Mouse (Mus musculus) lung, embryonic 16.5 days (tissue): ENCODE measurements around the gene Ccdc42. TPM values are rescaled to one million over a fixed set of nuclear protein-coding genes. Genes with fewer than 3 reads are reported as not detected.
A peak's percentile ranks its signal among the peaks of the same experiment; 100 is the strongest.

Source experiments
- ATAC-seq: fragments of 200-750 bp; cut with Nextera tagmentation; 2 replicates; pipeline ENCODE4 v1.8.0; 2017; ENCODE audit warnings: low read depth, mild to moderate bottlenecking, moderate library complexity
- H3K27ac ChIP-seq: fragments of 300-500 bp; sonication (generic); 2 replicates; pipeline ENCODE4 v1.5.1; 2014; ENCODE audit warnings: mild to moderate bottlenecking, control low read depth, low read length
- H3K27me3 ChIP-seq: fragments of 300-500 bp; sonication (generic); 2 replicates; pipeline ENCODE4 v1.6.1; 2014; ENCODE audit warnings: low read depth, low read length, mixed read lengths; ENCODE audit not compliant: control insufficient read depth, insufficient read depth
- H3K36me3 ChIP-seq: fragments of 300-500 bp; sonication (generic); 2 replicates; pipeline ENCODE4 v1.6.1; 2014; ENCODE audit warnings: low read length; ENCODE audit not compliant: control insufficient read depth, insufficient read depth
- H3K4me1 ChIP-seq: fragments of 300-500 bp; sonication (generic); replicated peaks from 2 replicates; pipeline ENCODE4 v1.6.1; 2014; ENCODE audit warnings: low read length, mixed read lengths; ENCODE audit not compliant: control insufficient read depth, insufficient read depth
- H3K4me2 ChIP-seq: fragments of 300-500 bp; sonication (generic); 2 replicates; pipeline ENCODE4 v1.6.1; 2014; ENCODE audit warnings: low read depth, low read length, control low read depth
- H3K4me3 ChIP-seq: fragments of 300-500 bp; sonication (generic); 2 replicates; pipeline ENCODE4 v1.5.1; 2014; ENCODE audit warnings: mild to moderate bottlenecking, low read length, control low read depth
- H3K9ac ChIP-seq: fragments of 300-500 bp; sonication (generic); 2 replicates; pipeline ENCODE4 v1.6.1; 2014; ENCODE audit warnings: low read length, control low read depth
- H3K9me3 ChIP-seq: fragments of 300-500 bp; sonication (generic); 2 replicates; pipeline ENCODE4 v1.6.1; 2016; ENCODE audit warnings: low read length; ENCODE audit not compliant: control insufficient read depth
- WGBS: fragments of 180-500 bp; shearing (Covaris S2); extraction: QIAGEN DNeasy Blood & Tissue Kit; methylation state at CpG from one replicate; pipeline ENCODE4 v1.1.7; 2014; 5-methylcytosine and 5-hydroxymethylcytosine counted together
- polyA plus RNA-seq: library from polyadenylated mRNA; unstranded; fragments of >200 nt; fragmentation: Nextera tagmentation; extraction: Ambion mirVana; gene quantifications from 2 replicates; pipeline ENCODE4 v1.2.1, GENCODE M21; 2015

The Ccdc42 gene
- polyA plus RNA-seq, 1 experiment from 2014 or later, result 1.1 TPM

DNA sequence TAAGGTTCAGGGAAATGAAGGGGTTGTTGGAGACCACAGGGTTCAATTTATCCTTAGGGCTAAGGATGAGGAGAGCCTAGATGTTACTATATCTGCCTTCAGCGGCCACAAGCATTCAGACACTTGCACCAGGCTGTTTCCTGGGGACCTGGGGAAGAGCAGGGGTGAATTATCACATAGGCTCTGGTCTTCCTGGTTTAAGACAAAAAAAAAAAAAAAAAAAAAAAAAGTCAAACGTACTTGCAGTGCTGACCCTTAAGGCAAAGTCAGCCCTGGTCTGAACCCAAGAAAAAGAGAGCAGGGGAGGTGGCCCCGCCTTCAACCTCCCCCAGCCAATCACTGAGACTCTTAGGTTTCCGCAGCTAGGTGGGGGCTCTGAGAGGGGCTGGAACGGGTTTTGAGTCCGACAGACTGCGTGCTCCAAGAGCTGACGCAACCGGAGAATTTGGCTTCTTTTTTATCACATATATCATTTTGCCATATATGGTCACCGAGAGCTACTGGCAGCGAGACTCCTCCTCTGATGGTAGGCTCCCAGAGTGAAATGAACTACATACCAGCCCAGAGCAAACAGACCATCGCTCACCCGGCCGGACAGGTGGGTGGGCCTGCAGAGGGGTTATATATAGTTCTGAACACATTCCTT lies 36.5 kb downstream of the Ccdc42 start:
- peak overlapping the region; percentile 39 for H3K4me3 ChIP-seq
- H3K9me3 ChIP-seq, result no peaks in the 10 kb centered on the region
- H3K36me3 ChIP-seq, result no peaks in the 10 kb centered on the region
- peak overlapping the region; percentile 94 for H3K27ac ChIP-seq
- peak overlapping the region; percentile 26; the same call in 1 of the 2 replicates for H3K9ac ChIP-seq
- H3K4me1 ChIP-seq, result peaks cover 23% of the 10 kb centered on the region
- H3K4me2 ChIP-seq, result peak overlapping the region; percentile 51
- ATAC-seq, result peak; percentile 98
- WGBS, result 2% methylated on average over 14 of the region's 14 CpGs
- H3K27me3 ChIP-seq, result no peaks in the 10 kb centered on the region

DNA sequence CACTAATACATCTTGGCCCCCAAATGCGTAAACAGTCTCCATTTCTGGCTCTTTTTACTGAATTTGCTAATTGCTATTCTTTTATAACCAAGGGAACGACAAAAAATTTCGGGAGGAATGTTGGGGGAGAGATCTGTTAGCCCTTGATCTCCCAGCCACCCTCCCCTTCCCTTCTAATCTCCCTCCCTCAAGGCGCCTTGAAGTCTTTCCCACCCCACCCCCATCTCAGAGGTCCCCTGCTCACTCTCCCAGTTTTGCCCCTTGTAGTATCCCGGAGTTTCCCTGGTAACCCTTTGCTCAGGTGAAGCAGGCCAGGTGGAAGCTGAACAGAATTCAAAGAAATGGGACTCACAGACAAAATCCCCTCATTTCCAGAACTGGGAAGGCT lies 37.0 kb downstream of the Ccdc42 start:
- Histone ChIP-seq H3K4me2 (peak overlapping the region; percentile 51), H3K4me3 (peak overlapping the region; percentile 39), H3K9ac (peak overlapping the region; percentile 25), H3K4me1 (peaks cover 23% of the 10 kb centered on the region), H3K27me3 (no peaks in the 10 kb centered on the region), H3K9me3 (no peaks in the 10 kb centered on the region), H3K27ac (peak overlapping the region; percentile 94), H3K36me3 (no peaks in the 10 kb centered on the region)
- 3% methylated on average over 5 of the region's 5 CpGs for WGBS
- peak; percentile 75 for ATAC-seq

DNA sequence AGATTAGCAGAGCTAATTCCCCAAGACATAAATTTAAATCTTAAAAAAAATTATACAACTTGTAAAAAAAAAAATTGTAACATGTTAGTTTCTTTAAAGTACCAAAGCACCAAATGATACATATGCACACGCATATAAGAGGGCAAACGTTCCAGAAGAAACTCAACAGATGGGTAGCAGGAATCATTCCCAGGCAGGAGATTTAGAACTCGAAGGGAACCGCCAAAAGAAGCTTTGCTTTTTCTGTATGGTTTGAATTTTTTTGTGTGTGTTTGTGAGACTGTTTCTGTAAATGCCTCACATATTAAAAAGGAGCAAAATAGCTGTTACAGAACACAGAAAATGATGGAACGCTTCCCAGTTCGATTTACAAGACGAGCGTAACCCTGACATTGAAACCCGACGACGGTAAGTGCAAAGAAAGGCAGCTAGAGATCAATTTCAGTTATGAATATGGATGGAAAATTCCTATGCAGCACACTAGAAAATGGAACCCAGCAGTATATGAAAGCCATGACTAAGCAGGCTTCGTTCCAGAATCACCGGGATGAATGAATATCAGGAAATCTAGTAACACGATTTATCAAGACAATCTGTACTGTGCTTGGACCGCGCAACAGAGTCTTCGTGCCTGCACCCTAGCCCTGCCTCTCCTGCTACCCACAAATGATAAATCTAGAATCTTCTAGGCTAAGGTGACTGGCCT lies 44.9 kb downstream of the Ccdc42 start:
- 72% methylated on average over 17 of the region's 17 CpGs for WGBS
- Histone ChIP-seq H3K9me3 (no peaks in the 10 kb centered on the region), H3K4me3 (no peak overlapping the region), H3K27me3 (no peaks in the 10 kb centered on the region), H3K4me2 (no peak overlapping the region), H3K4me1 (0 out of 2 replicates have a peak, but pooled peaks cover 2% of the 10 kb centered on the region), H3K9ac (no peak overlapping the region), H3K36me3 (no peaks in the 10 kb centered on the region), H3K27ac (no peak overlapping the region)
- no peak for ATAC-seq

DNA sequence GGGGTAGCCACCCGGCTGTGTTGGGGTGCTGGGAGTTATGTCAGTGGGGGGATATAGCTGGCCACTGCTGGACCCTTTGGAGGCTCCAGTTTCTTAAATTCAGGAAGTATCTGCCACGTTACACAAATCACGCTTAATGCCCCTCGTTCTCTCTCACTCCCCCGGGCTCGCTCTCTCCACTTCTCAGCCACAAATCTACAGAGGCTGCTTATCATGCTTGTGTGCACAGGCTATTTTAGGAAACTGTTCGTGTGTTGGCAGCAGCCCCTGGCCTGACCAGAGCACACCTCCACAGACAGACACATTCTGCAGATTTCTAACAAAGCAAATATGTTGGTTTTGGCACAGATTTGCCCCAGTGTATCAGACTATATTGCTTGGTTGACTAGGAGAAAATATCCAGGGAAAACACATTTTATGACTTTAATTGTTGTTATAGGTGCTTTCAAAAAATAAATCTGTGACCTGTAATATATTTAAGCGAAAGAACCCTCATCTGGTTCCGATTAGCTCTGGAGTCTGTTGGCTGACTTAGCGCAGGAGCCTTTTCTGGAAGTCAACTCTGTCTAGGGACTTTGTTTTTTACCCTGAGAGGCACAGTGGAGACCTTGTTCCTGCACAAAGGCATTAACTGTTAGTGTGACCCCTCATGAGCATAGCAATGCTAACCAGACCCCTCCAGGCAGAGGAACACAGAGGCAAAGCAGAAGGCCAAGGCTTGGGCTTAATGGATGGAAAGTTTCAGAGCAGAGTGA lies 51.2 kb downstream of the Ccdc42 start:
- 23% methylated on average over 10 of the region's 10 CpGs for WGBS
- H3K4me2 ChIP-seq, result peak overlapping the region; percentile 41
- ATAC-seq, result peak; percentile 88
- peaks cover 15% of the 10 kb centered on the region for H3K4me1 ChIP-seq
- peak overlapping the region; percentile 53 for H3K9ac ChIP-seq
- no peak overlapping the region; the same call in 1 of the 2 replicates for H3K4me3 ChIP-seq
- H3K36me3 ChIP-seq, result no peaks in the 10 kb centered on the region
- H3K27ac ChIP-seq, result peak overlapping the region; percentile 91
- H3K9me3 ChIP-seq, result peaks cover 3% of the 10 kb centered on the region; the same call in 1 of the 2 replicates
- H3K27me3 ChIP-seq, result no peaks in the 10 kb centered on the region

DNA sequence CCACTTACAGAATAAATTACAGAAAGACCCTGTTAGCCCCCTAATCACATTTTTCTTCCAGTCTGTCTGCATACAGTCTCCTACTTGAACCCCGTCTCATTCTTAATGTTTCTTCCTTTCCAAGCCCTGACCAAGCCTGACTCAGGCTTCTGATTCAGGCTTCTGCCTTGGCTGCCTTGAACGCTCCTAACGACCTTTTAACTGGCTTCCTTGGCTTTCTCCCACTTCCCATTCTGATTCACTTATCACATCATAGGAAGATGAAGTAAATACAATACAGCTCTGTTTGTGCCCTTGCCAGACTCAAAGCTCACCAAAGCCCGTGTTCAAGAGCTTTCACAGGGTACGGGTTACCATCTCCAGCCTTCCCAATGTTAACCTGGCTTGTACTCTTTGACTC lies 54.5 kb downstream of the Ccdc42 start:
- no peak overlapping the region for H3K9ac ChIP-seq
- H3K9me3 ChIP-seq, result peaks cover 3% of the 10 kb centered on the region; the same call in 1 of the 2 replicates
- peaks cover 24% of the 10 kb centered on the region for H3K4me1 ChIP-seq
- H3K36me3 ChIP-seq, result no peaks in the 10 kb centered on the region
- no peak for ATAC-seq
- no peaks in the 10 kb centered on the region for H3K27me3 ChIP-seq
- 54% methylated on average over 5 of the region's 5 CpGs for WGBS
- no peak overlapping the region for H3K4me3 ChIP-seq
- H3K4me2 ChIP-seq, result no peak overlapping the region
- H3K27ac ChIP-seq, result no peak overlapping the region

DNA sequence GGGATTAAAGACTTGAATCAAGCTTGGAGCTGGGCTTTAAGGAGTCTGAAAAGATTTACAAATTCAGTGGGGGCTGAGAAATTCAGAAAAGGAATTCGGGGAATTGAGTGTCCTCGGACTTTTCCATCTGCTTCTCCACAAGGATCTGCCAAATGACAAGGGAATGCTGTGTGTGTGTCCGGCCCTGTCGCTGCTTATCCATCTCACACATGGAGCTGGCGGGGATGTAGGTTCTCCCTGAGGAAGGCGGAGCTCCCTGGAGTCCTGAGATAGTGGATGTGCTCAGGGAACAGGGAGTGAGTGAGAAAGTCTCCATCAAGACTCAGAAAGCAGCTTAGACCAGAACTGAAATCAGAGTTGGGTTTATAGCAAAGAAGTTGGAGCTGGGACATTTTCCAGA lies 58.0 kb downstream of the Ccdc42 start:
- Histone ChIP-seq H3K4me3 (no peak overlapping the region), H3K36me3 (no peaks in the 10 kb centered on the region), H3K27ac (peak overlapping the region; percentile 88), H3K4me1 (peaks cover 17% of the 10 kb centered on the region; the same call in 1 of the 2 replicates), H3K4me2 (no peak overlapping the region), H3K9ac (no peak overlapping the region), H3K9me3 (peaks cover 3% of the 10 kb centered on the region; the same call in 1 of the 2 replicates), H3K27me3 (no peaks in the 10 kb centered on the region)
- WGBS, result 43% methylated on average over 6 of the region's 6 CpGs
- peak; percentile 93 for ATAC-seq

Other genes with a start within 250 kb of the Ccdc42 start
- 1.7 and 1.9 TPM in 2 replicates for gene Ntn1, start 186.2 kb upstream of the Ccdc42 start, polyA plus RNA-seq
- gene Pik3r5, start 154.9 kb upstream of the Ccdc42 start, polyA plus RNA-seq, result 0.55 and 0.67 TPM in 2 replicates
- 5.9 and 6.0 TPM in 2 replicates for gene Pik3r6, start 84.0 kb upstream of the Ccdc42 start, polyA plus RNA-seq
- 4.1 and 4.3 TPM in 2 replicates for gene Mfsd6l, start 30.8 kb upstream of the Ccdc42 start, polyA plus RNA-seq
- 119 and 125 TPM in 2 replicates for gene Myh10, start 104.5 kb downstream of the Ccdc42 start, polyA plus RNA-seq